Mouse (Mus musculus) neural tube, embryonic 11.5 days (tissue): ENCODE results near the gene Slc25a25. TPM values are rescaled to one million over a fixed set of nuclear protein-coding genes. Genes with fewer than 3 reads are reported as not detected.
A peak's percentile ranks its signal among the peaks of the same experiment; 100 is the strongest.

Experiments
- ATAC-seq: fragments of 200-750 bp; cut with Nextera tagmentation; 2 replicates; pipeline ENCODE4 v1.8.0; 2017; ENCODE audit warnings: moderate number of reproducible peaks, mild to moderate bottlenecking, moderate TSS enrichment, moderate library complexity; ENCODE audit not compliant: insufficient read depth, low FRiP score, low TSS enrichment
- DNase-seq: peaks from one replicate; pipeline ENCODE4 v3.0.0-alpha.2; 2015; ENCODE audit warnings: low spot score
- H3K27ac ChIP-seq: fragments of 300-500 bp; sonication (generic); 2 replicates; pipeline ENCODE4 v1.5.1; 2014; ENCODE audit warnings: low read depth, mild to moderate bottlenecking, low read length
- H3K27me3 ChIP-seq: fragments of 300-500 bp; sonication (generic); 2 replicates; pipeline ENCODE4 v1.6.1; 2014; ENCODE audit warnings: mild to moderate bottlenecking, low read length, mixed read lengths; ENCODE audit not compliant: control insufficient read depth, insufficient read depth
- H3K36me3 ChIP-seq: fragments of 300-500 bp; sonication (generic); 2 replicates; pipeline ENCODE4 v1.6.1; 2014; ENCODE audit warnings: mild to moderate bottlenecking, low read length, moderate library complexity, mixed read lengths; ENCODE audit not compliant: control insufficient read depth, insufficient read depth
- H3K4me1 ChIP-seq: fragments of 300-500 bp; sonication (generic); 2 replicates; pipeline ENCODE4 v1.6.1; 2014; ENCODE audit warnings: low read length, mixed read lengths; ENCODE audit not compliant: control insufficient read depth, insufficient read depth
- H3K4me2 ChIP-seq: fragments of 300-500 bp; sonication (generic); 2 replicates; pipeline ENCODE4 v1.6.1; 2014; ENCODE audit warnings: low read depth, mild to moderate bottlenecking, moderate library complexity
- H3K4me3 ChIP-seq: fragments of 300-500 bp; sonication (generic); 2 replicates; pipeline ENCODE4 v1.5.1; 2014; ENCODE audit warnings: low read depth, low read length
- H3K9ac ChIP-seq: fragments of 300-500 bp; sonication (generic); 2 replicates; pipeline ENCODE4 v1.6.1; 2014; ENCODE audit warnings: mild to moderate bottlenecking, low read length
- H3K9me3 ChIP-seq: fragments of 300-500 bp; sonication (generic); 2 replicates; pipeline ENCODE4 v1.6.1; 2016; ENCODE audit warnings: low read length; ENCODE audit not compliant: control insufficient read depth
- WGBS: fragments of 180-500 bp; shearing (Covaris S2); extraction: QIAGEN DNeasy Blood & Tissue Kit; methylation state at CpG from one replicate; pipeline ENCODE4 v1.1.7; 2014; 5-methylcytosine and 5-hydroxymethylcytosine counted together
- polyA plus RNA-seq: library from polyadenylated mRNA; unstranded; fragments of >200 nt; fragmentation: Nextera tagmentation; extraction: Ambion mirVana; gene quantifications from 2 replicates; pipeline ENCODE4 v1.2.1, GENCODE M21; 2014

Slc25a25 gene
- polyA plus RNA-seq, 1 experiment from 2014 or later, result 33.5 TPM

GRCm38 (mm10) chr2:32452441-32452971 is 1.3 kb upstream of the Slc25a25 start:
- no peak for ATAC-seq

GRCm38 (mm10) chr2:32451870-32452372 is 676 bp upstream of the Slc25a25 start:
- H3K36me3 ChIP-seq, result no peaks in the 10 kb centered on the region

More at GRCm38 (mm10) chr2:32452441-32452971, 1.3 kb upstream of the Slc25a25 start:
- no peaks in the 10 kb centered on the region for H3K36me3 ChIP-seq
- H3K4me2 ChIP-seq, result peak overlapping the region; percentile 34
- peak overlapping the region; percentile 79; the same call in 1 of the 2 replicates for H3K4me3 ChIP-seq
- no peaks in the 10 kb centered on the region for H3K9me3 ChIP-seq
- WGBS, result 93% methylated on average over 16 of the region's 16 CpGs
- H3K9ac ChIP-seq, result no peak overlapping the region
- peaks cover 8% of the 10 kb centered on the region for H3K4me1 ChIP-seq
- no peak overlapping the region for H3K27ac ChIP-seq
- H3K27me3 ChIP-seq, result no peaks in the 10 kb centered on the region
- no peak for DNase-seq

GRCm38 (mm10) chr2:32449761-32450754 is 1.2 kb downstream of the Slc25a25 start, which contains the start of gene Naif1:
Gene Naif1, plus strand, starts transcription at chr2:32450457.
- Histone ChIP-seq H3K9ac (peak within 1 kb of the TSS; percentile 75), H3K36me3 (no peaks in the 10 kb centered on the region), H3K9me3 (no peaks in the 10 kb centered on the region), H3K4me1 (peaks cover 8% of the 10 kb centered on the region), H3K4me2 (peak within 1 kb of the TSS; percentile 82), H3K27ac (peak within 1 kb of the TSS; percentile 63; the same call in 1 of the 2 replicates), H3K27me3 (no peaks in the 10 kb centered on the region), H3K4me3 (peak within 1 kb of the TSS; percentile 79)
- no peak for ATAC-seq
- 84% methylated on average over 15 of the region's 15 CpGs for WGBS
- no peak for DNase-seq

More at GRCm38 (mm10) chr2:32451870-32452372, 676 bp upstream of the Slc25a25 start:
- DNase-seq (peak; percentile 98), ATAC-seq (peak; percentile 95)
- WGBS, result under 1% methylated on average over 25 of the region's 25 CpGs
- Histone ChIP-seq H3K27ac (peak overlapping the region; percentile 90), H3K27me3 (no peaks in the 10 kb centered on the region), H3K9ac (peak overlapping the region; percentile 31), H3K4me1 (peaks cover 8% of the 10 kb centered on the region), H3K4me3 (peak overlapping the region; percentile 79), H3K9me3 (no peaks in the 10 kb centered on the region), H3K4me2 (peak overlapping the region; percentile 82)

- WGBS, result 100% methylated on average over 1 of the region's 1 CpGs
- no peaks in the 10 kb centered on the region for H3K36me3 ChIP-seq
- H3K27ac ChIP-seq, result no peak overlapping the region
- no peak overlapping the region for H3K4me3 ChIP-seq
- H3K4me2 ChIP-seq, result no peak overlapping the region
- no peak for DNase-seq
- H3K9ac ChIP-seq, result no peak overlapping the region
- peaks cover 8% of the 10 kb centered on the region for H3K4me1 ChIP-seq
- H3K27me3 ChIP-seq, result no peaks in the 10 kb centered on the region
- ATAC-seq, result no peak
- no peaks in the 10 kb centered on the region for H3K9me3 ChIP-seq
These were observed 2.8 kb downstream of the Slc25a25 start for GRCm38 (mm10) chr2:32448480-32448879.

GRCm38 (mm10) chr2:32447264-32447936 is 3.8 kb downstream of the Slc25a25 start:
- DNase-seq (no peak), ATAC-seq (no peak)
- Histone ChIP-seq H3K27me3 (no peaks in the 10 kb centered on the region), H3K4me2 (no peak overlapping the region), H3K9ac (no peak overlapping the region), H3K4me1 (peaks cover 8% of the 10 kb centered on the region), H3K27ac (no peak overlapping the region), H3K9me3 (no peaks in the 10 kb centered on the region), H3K36me3 (no peaks in the 10 kb centered on the region), H3K4me3 (no peak overlapping the region)
- 88% methylated on average over 9 of the region's 9 CpGs for WGBS

GRCm38 (mm10) chr2:32445535-32445934 is 5.7 kb downstream of the Slc25a25 start:
- H3K9me3 ChIP-seq, result no peaks in the 10 kb centered on the region
- WGBS, result 73% methylated on average over 1 of the region's 1 CpGs

GRCm38 (mm10) chr2:32441550-32441949 is 9.7 kb downstream of the Slc25a25 start:
- DNase-seq (no peak), ATAC-seq (no peak)
- Histone ChIP-seq H3K4me3 (no peak overlapping the region), H3K9me3 (no peaks in the 10 kb centered on the region), H3K9ac (no peak overlapping the region), H3K4me2 (no peak overlapping the region), H3K4me1 (no peaks in the 10 kb centered on the region), H3K36me3 (no peaks in the 10 kb centered on the region), H3K27me3 (no peaks in the 10 kb centered on the region), H3K27ac (no peak overlapping the region)
- WGBS, result 86% methylated on average over 2 of the region's 2 CpGs

More at GRCm38 (mm10) chr2:32445535-32445934, 5.7 kb downstream of the Slc25a25 start:
- Histone ChIP-seq H3K27me3 (no peaks in the 10 kb centered on the region), H3K36me3 (no peaks in the 10 kb centered on the region), H3K4me3 (no peak overlapping the region), H3K9ac (no peak overlapping the region), H3K4me2 (no peak overlapping the region), H3K27ac (no peak overlapping the region), H3K4me1 (peaks cover 8% of the 10 kb centered on the region)
- DNase-seq, result no peak
- ATAC-seq, result no peak

GRCm38 (mm10) chr2:32440632-32441031 is 10.6 kb downstream of the Slc25a25 start:
- DNase-seq, result no peak
- no peak overlapping the region for H3K4me3 ChIP-seq

More at GRCm38 (mm10) chr2:32440632-32441031, 10.6 kb downstream of the Slc25a25 start:
- Histone ChIP-seq H3K4me1 (no peaks in the 10 kb centered on the region), H3K4me2 (no peak overlapping the region), H3K9me3 (no peaks in the 10 kb centered on the region), H3K36me3 (no peaks in the 10 kb centered on the region), H3K27ac (no peak overlapping the region), H3K9ac (no peak overlapping the region), H3K27me3 (no peaks in the 10 kb centered on the region)
- 85% methylated on average over 1 of the region's 1 CpGs for WGBS
- no peak for ATAC-seq
